Mouse (Mus musculus) gastrocnemius, adult 18-20 months (tissue): ENCODE measurements around the gene Speer2. TPM values are rescaled to one million over a fixed set of nuclear protein-coding genes. Genes with fewer than 3 reads are reported as not detected.

Experiments
- DNase-seq: peaks from one replicate; pipeline ENCODE4 v3.0.0; 2021; ENCODE audit warnings: low spot score
- long read RNA-seq, 2 experiments: library from polyadenylated mRNA; stranded (forward); transcript quantifications; one replicate each; pipeline ENCODE4 v2.0.0; 2021
- total RNA-seq, 2 experiments: library from RNA; stranded (reverse); gene quantifications; 2 replicates each; pipeline ENCODE4 v1.2.3; 2021

Speer2 gene
- total RNA-seq, result not detected
- long read RNA-seq, experiment 1, result 0 reads
- long read RNA-seq, experiment 2, result 0 reads

- DNase-seq, result no peak
These were observed at the start of gene Speer2 for GRCm38 (mm10) chr16:69863644-69864043. Gene Speer2 (minus strand): TSS chr16:69863744.

GRCm38 (mm10) chr16:69904303-69904702 lies 40.8 kb upstream of the Speer2 start:
- DNase-seq, result no peak

GRCm38 (mm10) chr16:69880712-69881111 lies 17.2 kb upstream of the Speer2 start:
- DNase-seq, result no peak

- DNase-seq, result no peak
These were observed 26.9 kb downstream of the Speer2 start for GRCm38 (mm10) chr16:69836628-69837027.

- DNase-seq, result no peak
These were observed 49.9 kb downstream of the Speer2 start for GRCm38 (mm10) chr16:69813652-69814051.
